In the genomic region with DNA sequence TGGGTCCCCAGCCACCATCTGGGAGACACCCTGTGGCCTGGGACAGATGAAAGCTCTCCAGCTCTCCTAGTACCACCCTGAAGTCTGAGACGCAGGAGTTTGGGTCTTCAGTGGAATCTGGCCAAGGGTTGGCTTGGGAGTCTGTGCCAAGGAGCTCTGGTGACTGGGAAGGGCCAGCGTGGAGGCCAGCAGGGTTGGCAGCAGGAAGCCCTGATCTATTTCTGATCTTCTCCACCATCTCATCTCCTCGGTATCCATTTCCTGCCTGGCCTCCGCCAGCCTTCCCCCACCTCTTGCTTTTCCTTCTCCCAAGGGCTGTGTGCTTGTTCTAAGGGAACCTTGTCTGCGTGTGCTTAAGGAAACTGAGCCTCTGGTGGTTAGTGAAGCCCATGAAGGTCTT, we compare ENCODE assay signal across 22 mouse cellular contexts. TPM values are rescaled to one million over a fixed set of nuclear protein-coding genes. Genes with fewer than 3 reads are reported as not detected.
A peak's percentile ranks its signal among the peaks of the same experiment; 100 is the strongest.
DNase-seq lines count a peak whose midpoint lies in the region; ATAC-seq lines count a peak whose summit lies in the region.
"Had no signal": no experiment of that assay in that cellular context is flagged by ENCODE, and none has a peak within 500 bp of the region (broad histone marks: within the 10 kb centered on the region; RNA-seq: fewer than 3 reads in every experiment).

No protein-coding gene starts in this region.

- no peak overlapping the region for H3K27ac ChIP-seq in hindbrain, embryonic 13.5 days
- H3K27ac ChIP-seq: embryonic facial prominence, embryonic 10.5 days; forebrain, embryonic 13.5 days; heart, embryonic 13.5 days had no signal

- no peak overlapping the region for H3K4me3 ChIP-seq in hindbrain, embryonic 13.5 days
- H3K4me3 ChIP-seq: embryonic facial prominence, embryonic 10.5 days; forebrain, embryonic 13.5 days; heart, embryonic 13.5 days had no signal

- no peaks in the 10 kb centered on the region for H3K9me3 ChIP-seq in hindbrain, embryonic 13.5 days
- H3K9me3 ChIP-seq: embryonic facial prominence, embryonic 10.5 days; forebrain, embryonic 13.5 days; heart, embryonic 13.5 days had no signal

- H3K27me3 ChIP-seq in hindbrain, embryonic 13.5 days, result no peaks in the 10 kb centered on the region; the same call in 1 of the 2 replicates
- H3K27me3 ChIP-seq: forebrain, embryonic 13.5 days had no signal

- H3K4me2 ChIP-seq in hindbrain, embryonic 13.5 days, result no peak overlapping the region
- H3K4me2 ChIP-seq: forebrain, embryonic 13.5 days; heart, embryonic 13.5 days had no signal

- H3K9ac ChIP-seq in hindbrain, embryonic 13.5 days, result no peak overlapping the region
- H3K9ac ChIP-seq: forebrain, embryonic 13.5 days; forebrain, postnatal 0 days; heart, embryonic 13.5 days had no signal

- intact Hi-C loops in gastrocnemius, postnatal 14 days (cut with DNase I; ENCODE audit: low total_unique reads), result no loop called here

- WGBS in hindbrain, embryonic 13.5 days, result 72% methylated on average over 5 of the region's 5 CpGs

- no peak for ATAC-seq in cerebellum, adult (ENCODE audit: insufficient number of reproducible peaks, low FRiP score, low TSS enrichment)
- ATAC-seq in hindbrain, embryonic 13.5 days (ENCODE audit: low FRiP score), result no peak
- ATAC-seq: forebrain, embryonic 13.5 days; forebrain, postnatal 0 days; hindbrain, embryonic 16.5 days; inflammation-experienced regulatory T-cells, adult 6 months; intestine, postnatal 0 days had no signal

- DNase-seq in cerebellum, adult 9-10 months, result peak; percentile 29
- DNase-seq in cerebellum, adult 9-11 months, result peak; percentile 33
- DNase-seq in cerebellum, postnatal 10 days, result peak; percentile 36 to 42
- peak; percentile 43 for DNase-seq in gastrocnemius, postnatal 14 days
- no peak for DNase-seq in adrenal gland, postnatal 14 days
- DNase-seq: adrenal gland, adult 8-10 months; forebrain, postnatal 0 days; heart, postnatal 36 days; kidney, adult 8-10 months had no signal

- no peaks in the 10 kb centered on the region for H3K4me1 ChIP-seq in hindbrain, embryonic 13.5 days (replicated peaks)
- H3K4me1 ChIP-seq: embryonic facial prominence, embryonic 10.5 days; forebrain, embryonic 13.5 days; heart, embryonic 13.5 days had no signal

- H3K36me3 ChIP-seq in hindbrain, embryonic 13.5 days, result no peaks in the 10 kb centered on the region
- H3K36me3 ChIP-seq: embryonic facial prominence, embryonic 10.5 days; heart, embryonic 13.5 days had no signal

RNA-seq across cellular contexts. Expression of a gene that starts 33.3 kb away (rescaled TPM):
- total RNA-seq in gastrocnemius, postnatal 14 days (2021), result under 1 TPM; 0.27 to 0.84 TPM
- total RNA-seq in adrenal gland, postnatal 14 days (2021), result 2.9 and 3.2 TPM in 2 replicates
- 2.5 and 3.0 TPM in 2 replicates for polyA plus RNA-seq in hindbrain, embryonic 13.5 days (2015; fragmentation: Nextera tagmentation; extraction: Ambion mirVana)

RNA-seq across cellular contexts. Expression of a gene that starts 41.7 kb away (rescaled TPM):
- total RNA-seq in gastrocnemius, postnatal 14 days (2021), result not detected
- not detected in 2 replicates for total RNA-seq in adrenal gland, postnatal 14 days (2021)
- not detected in 2 replicates for polyA plus RNA-seq in hindbrain, embryonic 13.5 days (2015; fragmentation: Nextera tagmentation; extraction: Ambion mirVana)
- total RNA-seq: adrenal gland, adult 8-10 months; adrenal gland, postnatal 4 days; forebrain, postnatal 0 days; gastrocnemius, adult 8-10 months; heart, postnatal 36 days had no signal
- polyA plus RNA-seq: brain, embryonic 14.5 days; embryonic facial prominence, embryonic 10.5 days; embryonic facial prominence, embryonic 14.5 days; forebrain, embryonic 13.5 days; forebrain, postnatal 0 days; heart, embryonic 13.5 days; hindbrain, embryonic 11.5 days; hindbrain, embryonic 16.5 days; inflammation-experienced regulatory T-cells, adult 6 months had no signal

RNA-seq across cellular contexts. Expression of a gene that starts 55.3 kb away (rescaled TPM):
- 1 to 10 TPM; 4.7 to 4.9 TPM for total RNA-seq in gastrocnemius, postnatal 14 days (2021)
- 15.4 and 19.7 TPM in 2 replicates for total RNA-seq in adrenal gland, postnatal 14 days (2021)
- 4.2 and 4.6 TPM in 2 replicates for polyA plus RNA-seq in hindbrain, embryonic 13.5 days (2015; fragmentation: Nextera tagmentation; extraction: Ambion mirVana)
